Mouse (Mus musculus): ENCODE data around the gene Itgal.

DNA sequence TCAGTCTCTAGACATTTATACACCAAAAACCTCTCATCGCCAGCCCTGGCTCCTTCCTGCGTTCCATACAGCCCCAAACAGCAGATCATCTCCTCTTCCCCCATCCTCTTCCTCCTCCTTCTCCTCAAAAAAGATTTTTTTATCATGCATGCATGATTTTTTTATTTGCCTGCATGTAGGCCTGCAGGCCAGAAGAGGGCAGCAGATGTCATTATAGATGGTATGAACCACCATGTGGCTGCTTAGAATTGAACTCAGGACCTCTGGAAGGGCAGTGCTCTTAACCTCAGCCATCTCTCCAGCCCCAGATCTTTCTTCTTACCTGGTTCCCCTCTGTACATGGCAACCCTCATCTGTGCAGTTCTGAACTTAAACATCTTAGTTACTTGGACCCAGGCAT is 43.6 kb upstream of the Itgal start:
- TF ChIP-seq MAX (IDR thresholded peaks at IDR 0.05; ENCODE audit: low read length) = no peak
- peak; percentile 35 to 69 (median 60); a peak in 5 of 6 replicates for TF ChIP-seq CTCF (IDR thresholded peaks at IDR 0.05 in 2 of 3, conservative IDR thresholded peaks at IDR 0.05 in 1 of 3; ENCODE audit: control insufficient read depth in 1 of 3, insufficient read depth in 1 of 3, low read depth in 2 of 3, low read length in 3 of 3, poor library complexity in 1 of 3, severe bottlenecking in 1 of 3)
- no peak for TF ChIP-seq CHD1 (IDR thresholded peaks at IDR 0.05; ENCODE audit: low read depth, low read length)
- no peak for TF ChIP-seq POLR2A (IDR thresholded peaks at IDR 0.05; ENCODE audit: control insufficient read depth in 1 of 2, insufficient read depth in 1 of 2, low read depth in 1 of 2, low read length in 2 of 2, poor library complexity in 1 of 2)
- TF ChIP-seq EP300 (IDR thresholded peaks at IDR 0.05; ENCODE audit: low read depth in 1 of 2, low read length in 2 of 2) = no peak
- TF ChIP-seq KAT2A (conservative IDR thresholded peaks at IDR 0.05; ENCODE audit: low read depth, low read length) = no peak
- TF ChIP-seq POLR2AphosphoS5 (IDR thresholded peaks at IDR 0.05; ENCODE audit: borderline replicate concordance, low read depth, low read length) = no peak
- no peak for TF ChIP-seq ETS1 (IDR thresholded peaks at IDR 0.05; ENCODE audit: low read depth, low read length)
- TF ChIP-seq UBTF (IDR thresholded peaks at IDR 0.05; ENCODE audit: borderline replicate concordance, insufficient read depth, low read depth, low read length) = no peak
- TF ChIP-seq ELF1 (IDR thresholded peaks at IDR 0.05; ENCODE audit: low read depth, low read length) = no peak
- peak; percentile 89 for TF ChIP-seq ZNF384 (IDR thresholded peaks at IDR 0.05; ENCODE audit: low read depth, low read length)
- TF ChIP-seq RAD21 (IDR thresholded peaks at IDR 0.05; ENCODE audit: low read depth, low read length) = peak; percentile 29

Measured in MEL (cell line).